Mouse (Mus musculus): ENCODE measurements around the gene Olfr519. TPM values are rescaled to one million over a fixed set of nuclear protein-coding genes. Genes with fewer than 3 reads are reported as not detected.

Gene Olfr519
- not detected in 2 replicates for polyA plus RNA-seq (2016; fragmentation: Nextera tagmentation; extraction: Ambion mirVana)

GRCm38 (mm10) chr7:108894320-108894719 is at the start of gene Olfr519:
Gene Olfr519 (minus strand): TSS chr7:108894420.
- no peak for DNase-seq (ENCODE audit: low spot score)
- H3K9me3 ChIP-seq = no peaks in the 10 kb centered on the region
- H3K4me1 ChIP-seq = no peaks in the 10 kb centered on the region
- 77% methylated on average over 5 of the region's 5 CpGs for WGBS
- no peaks in the 10 kb centered on the region for H3K36me3 ChIP-seq
- H3K4me3 ChIP-seq = no peak within 1 kb of the TSS
- no peaks in the 10 kb centered on the region for H3K27me3 ChIP-seq (ENCODE audit: insufficient read depth, poor library complexity, severe bottlenecking)
- no peak within 1 kb of the TSS for H3K27ac ChIP-seq

GRCm38 (mm10) chr7:108944002-108944401 is 49.8 kb upstream of the Olfr519 start:
- no peak overlapping the region for H3K27ac ChIP-seq
- no peak overlapping the region for H3K4me3 ChIP-seq
- peaks cover 53% of the 10 kb centered on the region for H3K36me3 ChIP-seq
- 6% methylated on average over 2 of the region's 2 CpGs for WGBS
- H3K27me3 ChIP-seq (ENCODE audit: insufficient read depth, poor library complexity, severe bottlenecking) = peaks cover 11% of the 10 kb centered on the region; the same call in 1 of the 2 replicates
- H3K4me1 ChIP-seq = no peaks in the 10 kb centered on the region
- H3K9me3 ChIP-seq = no peaks in the 10 kb centered on the region
- DNase-seq (ENCODE audit: low spot score) = no peak

GRCm38 (mm10) chr7:108941466-108941865 is 47.2 kb upstream of the Olfr519 start:
- H3K4me3 ChIP-seq = no peak overlapping the region
- peaks cover 78% of the 10 kb centered on the region for H3K36me3 ChIP-seq
- WGBS = 90% methylated on average over 9 of the region's 9 CpGs
- H3K27me3 ChIP-seq (ENCODE audit: insufficient read depth, poor library complexity, severe bottlenecking) = no peaks in the 10 kb centered on the region
- no peaks in the 10 kb centered on the region for H3K9me3 ChIP-seq
- H3K4me1 ChIP-seq = no peaks in the 10 kb centered on the region
- no peak for DNase-seq (ENCODE audit: low spot score)
- H3K27ac ChIP-seq = no peak overlapping the region

GRCm38 (mm10) chr7:108936591-108936990 is 42.4 kb upstream of the Olfr519 start:
- H3K36me3 ChIP-seq = peaks cover 56% of the 10 kb centered on the region
- H3K4me1 ChIP-seq = peaks cover 11% of the 10 kb centered on the region
- no peaks in the 10 kb centered on the region for H3K27me3 ChIP-seq (ENCODE audit: insufficient read depth, poor library complexity, severe bottlenecking)
- no peaks in the 10 kb centered on the region for H3K9me3 ChIP-seq
- DNase-seq (ENCODE audit: low spot score) = peak; percentile 65
- H3K27ac ChIP-seq = no peak overlapping the region
- WGBS = 94% methylated on average over 4 of the region's 4 CpGs
- no peak overlapping the region for H3K4me3 ChIP-seq

GRCm38 (mm10) chr7:108935411-108935810 is 41.2 kb upstream of the Olfr519 start:
- Histone ChIP-seq H3K4me1 (peaks cover 11% of the 10 kb centered on the region), H3K36me3 (peaks cover 44% of the 10 kb centered on the region), H3K27ac (no peak overlapping the region), H3K27me3 (ENCODE audit: insufficient read depth, poor library complexity, severe bottlenecking) (no peaks in the 10 kb centered on the region), H3K9me3 (no peaks in the 10 kb centered on the region), H3K4me3 (peak overlapping the region; percentile 97)
- 86% methylated on average over 7 of the region's 7 CpGs for WGBS
- DNase-seq (ENCODE audit: low spot score) = peak; percentile 73

- WGBS = 5% methylated on average over 8 of the region's 8 CpGs
- H3K36me3 ChIP-seq = peaks cover 38% of the 10 kb centered on the region
- peaks cover 11% of the 10 kb centered on the region for H3K4me1 ChIP-seq
- H3K9me3 ChIP-seq = no peaks in the 10 kb centered on the region
- peak overlapping the region; percentile 96 for H3K27ac ChIP-seq
- no peaks in the 10 kb centered on the region for H3K27me3 ChIP-seq (ENCODE audit: insufficient read depth, poor library complexity, severe bottlenecking)
- H3K4me3 ChIP-seq = peak overlapping the region; percentile 97
- DNase-seq (ENCODE audit: low spot score) = peak; percentile 62
These were observed 40.6 kb upstream of the Olfr519 start for GRCm38 (mm10) chr7:108934836-108935235.

- Histone ChIP-seq H3K27me3 (ENCODE audit: insufficient read depth, poor library complexity, severe bottlenecking) (no peaks in the 10 kb centered on the region), H3K4me1 (peaks cover 11% of the 10 kb centered on the region), H3K36me3 (peaks cover 30% of the 10 kb centered on the region), H3K27ac (peak within 1 kb of the TSS; percentile 96), H3K4me3 (peak within 1 kb of the TSS; percentile 97), H3K9me3 (no peaks in the 10 kb centered on the region)
- WGBS = 2% methylated on average over 50 of the region's 50 CpGs
- peak; percentile 97 for DNase-seq (ENCODE audit: low spot score)
These were observed 39.8 kb upstream of the Olfr519 start, which contains the start of gene Eif3f for GRCm38 (mm10) chr7:108933794-108934731. Gene Eif3f (plus strand): TSS chr7:108934417.

GRCm38 (mm10) chr7:108929726-108930393 is 35.6 kb upstream of the Olfr519 start, which contains the start of gene Nlrp10:
Gene Nlrp10 (minus strand): TSS chr7:108930178.
- Histone ChIP-seq H3K27me3 (ENCODE audit: insufficient read depth, poor library complexity, severe bottlenecking) (no peaks in the 10 kb centered on the region), H3K4me1 (no peaks in the 10 kb centered on the region), H3K4me3 (peak within 1 kb of the TSS; percentile 28; the same call in 1 of the 2 replicates), H3K9me3 (no peaks in the 10 kb centered on the region), H3K27ac (peak within 1 kb of the TSS; percentile 30; the same call in 1 of the 2 replicates), H3K36me3 (no peaks in the 10 kb centered on the region)
- DNase-seq (ENCODE audit: low spot score) = peak; percentile 17
- 60% methylated on average over 6 of the region's 6 CpGs for WGBS

GRCm38 (mm10) chr7:108928280-108929188 is 34.3 kb upstream of the Olfr519 start:
- no peaks in the 10 kb centered on the region for H3K4me1 ChIP-seq
- no peak overlapping the region for H3K27ac ChIP-seq
- no peaks in the 10 kb centered on the region for H3K9me3 ChIP-seq
- WGBS = 73% methylated on average over 11 of the region's 11 CpGs
- H3K27me3 ChIP-seq (ENCODE audit: insufficient read depth, poor library complexity, severe bottlenecking) = no peaks in the 10 kb centered on the region
- DNase-seq (ENCODE audit: low spot score) = peak; percentile 60
- H3K36me3 ChIP-seq = no peaks in the 10 kb centered on the region
- H3K4me3 ChIP-seq = no peak overlapping the region

- H3K4me1 ChIP-seq = no peaks in the 10 kb centered on the region
- WGBS = 65% methylated on average over 4 of the region's 4 CpGs
- no peak for DNase-seq (ENCODE audit: low spot score)
- H3K27me3 ChIP-seq (ENCODE audit: insufficient read depth, poor library complexity, severe bottlenecking) = no peaks in the 10 kb centered on the region
- no peak overlapping the region for H3K4me3 ChIP-seq
- no peaks in the 10 kb centered on the region for H3K36me3 ChIP-seq
- H3K9me3 ChIP-seq = no peaks in the 10 kb centered on the region
- no peak overlapping the region for H3K27ac ChIP-seq
These were observed 32.8 kb upstream of the Olfr519 start for GRCm38 (mm10) chr7:108927043-108927442.

GRCm38 (mm10) chr7:108903969-108904368 is 9.7 kb upstream of the Olfr519 start:
- Histone ChIP-seq H3K27ac (no peak overlapping the region), H3K27me3 (ENCODE audit: insufficient read depth, poor library complexity, severe bottlenecking) (no peaks in the 10 kb centered on the region), H3K4me1 (no peaks in the 10 kb centered on the region), H3K36me3 (no peaks in the 10 kb centered on the region), H3K9me3 (no peaks in the 10 kb centered on the region), H3K4me3 (no peak overlapping the region)
- DNase-seq (ENCODE audit: low spot score) = no peak
- WGBS = 73% methylated on average over 2 of the region's 2 CpGs

GRCm38 (mm10) chr7:108884906-108885305 is 9.3 kb downstream of the Olfr519 start, which contains the start of gene Olfr518:
Gene Olfr518 (minus strand): TSS chr7:108885006.
- H3K4me1 ChIP-seq = no peaks in the 10 kb centered on the region
- WGBS = 73% methylated on average over 4 of the region's 4 CpGs
- H3K27ac ChIP-seq = no peak within 1 kb of the TSS
- H3K27me3 ChIP-seq (ENCODE audit: insufficient read depth, poor library complexity, severe bottlenecking) = no peaks in the 10 kb centered on the region
- no peaks in the 10 kb centered on the region for H3K36me3 ChIP-seq
- no peak for DNase-seq (ENCODE audit: low spot score)
- no peaks in the 10 kb centered on the region for H3K9me3 ChIP-seq
- H3K4me3 ChIP-seq = no peak within 1 kb of the TSS
